Mouse (Mus musculus): ENCODE data around the gene Rpap3. TPM values are rescaled to one million over a fixed set of nuclear protein-coding genes. Genes with fewer than 3 reads are reported as not detected.

Rpap3 gene
- total and polyA plus RNA-seq, 2 experiments from 2014 or later: 14.1 to 38.1 TPM

DNA sequence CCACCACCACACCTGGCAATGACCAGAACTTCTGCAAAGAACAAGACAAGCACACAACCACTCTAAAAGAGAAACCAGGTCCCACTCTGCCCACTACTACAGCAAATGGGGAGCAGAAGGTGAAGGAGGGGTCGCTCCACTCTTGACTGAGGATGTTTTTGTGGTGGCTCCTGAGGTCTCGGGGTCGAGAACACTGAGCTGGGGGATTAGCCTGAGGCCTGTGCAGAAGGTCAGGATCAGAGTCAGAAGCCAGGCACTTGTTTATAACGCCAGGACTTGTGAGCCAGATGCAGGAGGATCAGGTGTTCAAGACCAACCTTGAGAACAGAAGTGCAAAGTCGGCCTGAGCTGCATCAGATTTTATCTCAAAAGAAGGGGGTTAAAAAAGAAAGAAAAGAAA lies 21.9 kb upstream of the Rpap3 start:
- Histone ChIP-seq H3K4me2 (ENCODE audit: low read depth, low read length) (no peak overlapping the region), H3K27me3 (ENCODE audit: insufficient read depth, low read length) (no peaks in the 10 kb centered on the region), H3K4me3 (ENCODE audit: low read length) (no peak overlapping the region), H3K36me3 (ENCODE audit: insufficient read depth, low read length) (no peaks in the 10 kb centered on the region), H3K4me1 (ENCODE audit: insufficient read depth, low read length) (no peaks in the 10 kb centered on the region), H3K27ac (no peak overlapping the region), H3K9ac (replicated peaks; ENCODE audit: low read length) (no peak overlapping the region), H3K9me3 (ENCODE audit: low read length) (no peaks in the 10 kb centered on the region)
- 81% methylated on average over 5 of the region's 5 CpGs for WGBS
- ATAC-seq: no peak
- TF ChIP-seq CTCF (IDR thresholded peaks at IDR 0.05; ENCODE audit: low read depth): no peak
- DNase-seq (ENCODE audit: low spot score): no peak

DNA sequence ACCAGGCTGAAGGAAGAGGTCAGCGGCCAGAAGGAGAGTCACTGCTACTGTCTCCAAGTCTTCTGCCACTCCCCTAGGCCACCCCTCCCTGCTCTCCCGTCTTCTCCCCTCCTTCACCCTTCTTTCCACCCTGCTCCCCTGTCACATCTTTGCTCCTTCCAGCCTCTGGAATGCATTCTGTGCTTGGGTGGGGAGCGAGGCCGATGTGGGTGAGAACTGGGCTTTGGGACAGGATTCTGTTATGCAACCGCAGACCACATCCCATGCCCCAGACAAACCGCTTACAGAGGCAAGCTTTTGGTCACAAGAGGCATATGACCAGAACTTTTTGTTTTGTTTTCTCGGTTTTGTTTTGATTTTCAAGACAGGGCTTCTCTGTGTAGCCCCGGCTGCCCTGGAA lies 21.4 kb upstream of the Rpap3 start:
- Histone ChIP-seq H3K27me3 (ENCODE audit: insufficient read depth, low read length) (no peaks in the 10 kb centered on the region), H3K36me3 (ENCODE audit: insufficient read depth, low read length) (no peaks in the 10 kb centered on the region), H3K4me1 (ENCODE audit: insufficient read depth, low read length) (no peaks in the 10 kb centered on the region), H3K4me2 (ENCODE audit: low read depth, low read length) (no peak overlapping the region), H3K4me3 (ENCODE audit: low read length) (no peak overlapping the region), H3K9me3 (ENCODE audit: low read length) (no peaks in the 10 kb centered on the region), H3K27ac (no peak overlapping the region), H3K9ac (replicated peaks; ENCODE audit: low read length) (no peak overlapping the region)
- 82% methylated on average over 8 of the region's 8 CpGs for WGBS
- TF ChIP-seq CTCF (IDR thresholded peaks at IDR 0.05; ENCODE audit: low read depth): no peak
- no peak for DNase-seq (ENCODE audit: low spot score)
- no peak for ATAC-seq

DNA sequence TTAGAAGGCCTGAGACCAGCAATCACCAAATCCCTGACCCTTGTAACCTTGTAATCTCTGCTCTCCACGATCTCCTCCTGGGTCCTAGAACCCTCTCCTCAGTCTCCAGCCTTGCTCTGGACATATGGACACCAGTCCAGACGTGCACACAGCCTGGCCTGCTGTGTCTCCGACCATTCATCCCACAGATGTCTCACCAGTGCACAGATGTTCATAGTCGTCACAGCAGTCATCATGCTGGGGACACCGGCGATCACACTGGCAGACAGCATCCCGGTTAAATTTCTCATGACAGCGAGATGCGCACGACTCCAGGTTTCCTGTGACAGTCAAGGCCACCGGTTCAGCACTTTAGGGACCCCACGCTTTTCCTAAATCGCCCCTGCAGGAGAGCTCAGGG lies 20.7 kb upstream of the Rpap3 start:
- Histone ChIP-seq H3K36me3 (ENCODE audit: insufficient read depth, low read length) (no peaks in the 10 kb centered on the region), H3K4me3 (ENCODE audit: low read length) (no peak overlapping the region), H3K27ac (no peak overlapping the region), H3K4me1 (ENCODE audit: insufficient read depth, low read length) (no peaks in the 10 kb centered on the region), H3K9ac (replicated peaks; ENCODE audit: low read length) (no peak overlapping the region), H3K4me2 (ENCODE audit: low read depth, low read length) (no peak overlapping the region), H3K9me3 (ENCODE audit: low read length) (no peaks in the 10 kb centered on the region), H3K27me3 (ENCODE audit: insufficient read depth, low read length) (no peaks in the 10 kb centered on the region)
- no peak for ATAC-seq
- TF ChIP-seq CTCF (IDR thresholded peaks at IDR 0.05; ENCODE audit: low read depth): no peak
- 72% methylated on average over 13 of the region's 13 CpGs for WGBS
- DNase-seq (ENCODE audit: low spot score): no peak

DNA sequence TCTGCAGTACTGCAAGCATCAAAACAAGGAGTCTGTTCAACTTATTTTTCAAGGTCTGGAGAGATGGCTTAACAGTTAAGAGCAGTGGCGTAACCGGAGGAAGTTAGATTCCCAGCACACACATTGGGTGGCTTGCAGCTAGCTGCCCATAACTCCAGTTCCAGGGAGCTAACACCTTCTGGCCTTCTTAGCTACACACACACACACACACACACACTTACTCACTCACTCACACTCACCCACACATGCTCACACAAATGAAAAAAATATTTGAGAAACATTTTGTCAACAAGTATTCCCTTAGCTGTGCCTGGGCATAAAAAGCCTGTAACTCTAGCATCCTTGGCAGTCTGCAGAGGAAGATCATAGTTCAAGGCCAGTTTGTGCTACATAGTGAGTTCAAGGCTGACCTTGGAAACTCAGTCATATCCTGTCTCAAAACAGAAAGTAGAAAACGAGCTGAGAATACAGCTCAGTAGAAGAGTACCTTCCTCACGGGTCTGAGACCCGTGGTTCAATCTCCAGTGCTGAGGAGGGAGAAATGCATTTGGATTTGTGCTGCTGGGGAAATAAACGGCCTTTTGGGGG lies 19.7 kb upstream of the Rpap3 start:
- Histone ChIP-seq H3K9me3 (ENCODE audit: low read length) (no peaks in the 10 kb centered on the region), H3K4me2 (ENCODE audit: low read depth, low read length) (no peak overlapping the region), H3K4me3 (ENCODE audit: low read length) (no peak overlapping the region), H3K4me1 (ENCODE audit: insufficient read depth, low read length) (no peaks in the 10 kb centered on the region), H3K9ac (replicated peaks; ENCODE audit: low read length) (no peak overlapping the region), H3K36me3 (ENCODE audit: insufficient read depth, low read length) (no peaks in the 10 kb centered on the region), H3K27ac (no peak overlapping the region), H3K27me3 (ENCODE audit: insufficient read depth, low read length) (no peaks in the 10 kb centered on the region)
- WGBS: 81% methylated on average over 6 of the region's 6 CpGs
- TF ChIP-seq CTCF (IDR thresholded peaks at IDR 0.05; ENCODE audit: low read depth): no peak
- ATAC-seq (no peak), DNase-seq (ENCODE audit: low spot score) (no peak)

DNA sequence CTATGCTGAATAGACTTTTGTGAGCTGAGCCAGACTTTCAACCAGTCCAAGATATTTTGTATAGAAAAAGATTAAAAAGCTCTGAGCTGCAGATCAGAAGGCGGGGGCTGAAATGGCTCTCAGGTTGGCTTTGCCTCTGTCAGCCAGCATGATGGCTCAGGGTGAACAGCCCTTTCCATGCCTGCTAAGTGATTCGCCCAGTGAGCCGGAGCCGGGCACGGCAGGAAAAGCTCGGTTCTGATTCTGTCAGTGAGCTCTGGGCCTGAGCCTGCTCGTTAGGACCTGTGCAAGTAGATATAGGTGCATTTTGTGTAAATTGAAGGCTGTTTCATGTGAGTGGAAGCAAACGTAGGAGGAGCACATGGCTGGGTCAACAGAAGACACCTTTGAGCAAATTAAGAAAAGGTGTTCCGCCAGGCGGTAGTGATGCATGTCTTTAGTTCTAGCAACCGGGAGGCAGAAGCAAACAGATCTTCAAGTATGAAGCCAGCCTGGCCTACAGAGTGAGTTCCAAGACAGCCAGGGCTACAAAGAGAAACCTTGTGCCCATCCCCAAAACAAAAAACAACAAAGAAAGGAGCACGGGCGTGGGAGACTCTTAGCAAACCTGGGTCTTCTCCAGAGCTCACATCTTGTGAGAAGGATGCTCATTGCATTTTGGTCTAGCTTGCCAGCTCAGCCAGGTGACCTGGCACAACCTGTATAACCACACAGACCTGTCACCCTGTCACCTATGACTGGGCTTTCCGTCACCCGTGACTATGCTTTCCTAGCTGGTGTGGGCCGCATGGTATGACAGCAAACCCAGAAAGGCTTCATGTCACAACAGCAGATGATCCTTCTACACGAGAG lies 18.9 kb upstream of the Rpap3 start:
- Histone ChIP-seq H3K4me1 (ENCODE audit: insufficient read depth, low read length) (no peaks in the 10 kb centered on the region), H3K27ac (peak overlapping the region; percentile 73), H3K4me2 (ENCODE audit: low read depth, low read length) (no peak overlapping the region), H3K9ac (replicated peaks; ENCODE audit: low read length) (no peak overlapping the region), H3K36me3 (ENCODE audit: insufficient read depth, low read length) (no peaks in the 10 kb centered on the region), H3K4me3 (ENCODE audit: low read length) (no peak overlapping the region), H3K27me3 (ENCODE audit: insufficient read depth, low read length) (no peaks in the 10 kb centered on the region), H3K9me3 (ENCODE audit: low read length) (no peaks in the 10 kb centered on the region)
- no peak for TF ChIP-seq CTCF (IDR thresholded peaks at IDR 0.05; ENCODE audit: low read depth)
- ATAC-seq: no peak
- WGBS: 74% methylated on average over 17 of the region's 17 CpGs
- DNase-seq (ENCODE audit: low spot score): no peak

DNA sequence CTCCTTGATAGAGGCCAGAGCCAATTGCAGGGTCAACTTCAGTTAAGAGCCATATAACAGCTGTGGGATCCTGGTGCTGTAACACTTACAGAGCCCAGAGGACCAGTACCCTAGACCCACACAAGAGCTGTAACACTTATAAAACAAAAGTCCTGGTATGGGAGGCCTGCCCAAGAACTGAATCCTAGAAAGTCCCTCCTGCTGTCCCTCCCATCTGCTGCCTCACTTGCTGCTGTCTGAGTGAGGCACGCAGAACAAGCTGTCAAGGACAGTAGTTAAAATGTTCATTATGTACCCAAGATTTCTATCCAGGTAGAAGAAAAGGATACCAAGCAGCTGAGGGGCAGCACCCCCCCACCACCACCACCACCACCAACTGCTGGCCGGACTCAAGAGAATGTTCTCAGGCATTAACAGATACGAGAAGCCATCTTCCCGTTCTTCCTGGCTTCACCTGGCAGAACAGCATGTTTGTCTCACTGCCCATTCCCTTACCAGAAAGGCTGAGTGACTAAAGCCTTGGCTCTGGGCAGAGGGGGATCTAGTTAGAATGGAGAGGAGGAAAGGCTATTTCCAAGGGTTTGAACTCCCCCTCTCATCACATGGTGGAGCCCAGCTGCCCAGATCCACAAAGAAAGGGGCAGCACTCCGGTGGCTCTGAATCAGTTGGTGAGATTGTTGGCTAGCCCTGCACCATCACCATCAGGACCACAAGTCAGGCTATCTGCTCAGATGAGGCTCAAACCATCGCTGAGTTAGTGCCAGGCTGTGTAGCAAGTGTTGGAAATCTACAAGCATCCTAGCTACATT lies 18.1 kb upstream of the Rpap3 start:
- no peak overlapping the region for H3K4me2 ChIP-seq (ENCODE audit: low read depth, low read length)
- H3K4me1 ChIP-seq (ENCODE audit: insufficient read depth, low read length): no peaks in the 10 kb centered on the region
- H3K9ac ChIP-seq (replicated peaks; ENCODE audit: low read length): no peak overlapping the region
- H3K4me3 ChIP-seq (ENCODE audit: low read length): no peak overlapping the region
- H3K9me3 ChIP-seq (ENCODE audit: low read length): no peaks in the 10 kb centered on the region
- no peaks in the 10 kb centered on the region for H3K36me3 ChIP-seq (ENCODE audit: insufficient read depth, low read length)
- ATAC-seq (peak; percentile 68), DNase-seq (ENCODE audit: low spot score) (peak; percentile 49)
- peak overlapping the region; percentile 73 for H3K27ac ChIP-seq
- 63% methylated on average over 6 of the region's 6 CpGs for WGBS
- TF ChIP-seq CTCF (IDR thresholded peaks at IDR 0.05; ENCODE audit: low read depth): no peak
- H3K27me3 ChIP-seq (ENCODE audit: insufficient read depth, low read length): no peaks in the 10 kb centered on the region
